Mouse (Mus musculus): ENCODE data around the gene Trim25.
A peak's percentile ranks its signal among the peaks of the same experiment; 100 is the strongest.

DNA sequence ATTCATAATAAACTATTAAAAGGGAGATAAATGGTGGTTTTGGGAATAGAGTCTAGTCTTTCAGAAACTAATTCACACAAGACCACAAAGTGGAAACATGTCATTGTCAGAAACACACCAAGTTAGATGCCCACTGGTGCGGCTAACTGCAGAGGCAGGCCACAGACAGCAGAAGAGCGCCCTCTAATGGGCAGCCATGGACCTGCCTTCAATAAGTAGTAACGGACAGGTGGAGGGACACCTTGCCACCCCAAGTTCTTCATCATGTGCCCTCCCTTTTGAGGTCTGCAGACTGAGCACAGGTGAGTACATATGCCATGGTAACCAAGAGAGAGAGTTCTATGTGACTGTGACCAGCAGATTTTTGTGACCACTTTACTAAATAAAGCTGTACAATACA is 40.1 kb downstream of the Trim25 start:
- TF ChIP-seq CTCF (IDR thresholded peaks at IDR 0.05; ENCODE audit: insufficient read depth, low read length) (peak; percentile 95), POLR2A (IDR thresholded peaks at IDR 0.05; ENCODE audit: borderline replicate concordance, extremely low read depth, low read depth, low read length) (no peak)
